Mouse (Mus musculus) CH12F3 (cell line): ENCODE data around the gene Pdha2.

Experiments
- in situ Hi-C: fragments of 300-500 bp; cut with MboI; formaldehyde crosslinking; loops from 2 replicates; pipeline ENCODE4 v1.14.3; 2020; ENCODE audit warnings: low sequenced_read_pairs

Pdha2 gene

DNA sequence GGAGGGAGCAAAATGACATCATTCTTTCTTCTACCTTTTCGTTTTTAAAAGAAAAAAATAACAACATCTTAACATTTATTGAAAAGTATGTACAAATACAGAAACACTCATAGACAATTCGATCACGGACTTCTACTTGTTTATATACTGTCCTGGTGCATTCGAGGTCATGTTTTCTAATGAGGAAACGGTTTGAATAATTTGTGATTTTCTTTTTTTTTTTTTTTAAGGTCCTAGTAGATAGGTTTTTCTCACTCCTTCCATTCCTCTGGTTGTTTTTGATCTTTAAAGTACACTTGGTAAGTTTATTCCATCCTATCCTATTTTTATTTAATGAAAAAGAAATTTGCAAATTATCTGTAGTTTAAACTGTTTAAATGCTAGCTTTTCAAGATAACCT lies at the start of gene Pdha2:
Gene Pdha2 (minus strand): TSS at position 101 of the 400 bp plus-strand sequence.
- in situ Hi-C loops: no loop called here

DNA sequence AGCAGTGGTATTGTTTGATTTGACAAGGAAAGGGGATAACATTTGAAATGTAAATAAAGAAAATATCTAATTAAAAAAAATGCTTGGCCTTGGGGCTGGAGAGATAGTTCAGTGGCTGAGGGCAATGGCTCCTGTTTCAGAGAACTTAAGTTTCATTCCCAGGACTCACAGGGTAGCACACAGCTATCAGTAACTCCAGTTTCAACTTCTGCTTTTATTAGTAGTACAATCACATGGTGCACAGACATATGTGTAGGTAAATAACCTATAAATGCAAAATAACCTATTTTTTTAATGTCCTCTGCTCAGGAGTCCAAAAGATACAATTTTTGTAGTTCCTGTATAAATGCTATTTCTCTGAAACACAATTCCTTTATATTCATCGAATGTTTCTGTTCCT lies 48.4 kb upstream of the Pdha2 start:
- in situ Hi-C loops: no loop called here

DNA sequence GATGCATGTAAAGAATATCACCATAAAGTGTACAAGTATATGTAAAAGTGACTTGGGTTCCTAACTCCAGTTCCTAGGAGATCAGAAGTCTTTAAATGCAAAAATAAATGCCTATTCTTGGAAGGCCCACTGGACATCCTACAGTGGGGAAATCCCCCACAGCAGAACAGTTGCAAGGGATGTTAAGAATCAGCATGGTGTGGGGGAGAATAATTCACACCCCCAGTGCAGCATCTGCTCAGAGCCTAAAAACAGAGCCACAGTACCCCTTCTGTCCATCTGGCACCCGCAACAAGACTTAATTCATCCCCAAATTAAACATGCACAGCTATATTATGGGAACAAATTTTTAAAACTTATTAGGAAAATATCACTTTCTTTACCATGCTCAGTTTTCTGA lies 39.3 kb upstream of the Pdha2 start:
- in situ Hi-C loops: no loop called here

DNA sequence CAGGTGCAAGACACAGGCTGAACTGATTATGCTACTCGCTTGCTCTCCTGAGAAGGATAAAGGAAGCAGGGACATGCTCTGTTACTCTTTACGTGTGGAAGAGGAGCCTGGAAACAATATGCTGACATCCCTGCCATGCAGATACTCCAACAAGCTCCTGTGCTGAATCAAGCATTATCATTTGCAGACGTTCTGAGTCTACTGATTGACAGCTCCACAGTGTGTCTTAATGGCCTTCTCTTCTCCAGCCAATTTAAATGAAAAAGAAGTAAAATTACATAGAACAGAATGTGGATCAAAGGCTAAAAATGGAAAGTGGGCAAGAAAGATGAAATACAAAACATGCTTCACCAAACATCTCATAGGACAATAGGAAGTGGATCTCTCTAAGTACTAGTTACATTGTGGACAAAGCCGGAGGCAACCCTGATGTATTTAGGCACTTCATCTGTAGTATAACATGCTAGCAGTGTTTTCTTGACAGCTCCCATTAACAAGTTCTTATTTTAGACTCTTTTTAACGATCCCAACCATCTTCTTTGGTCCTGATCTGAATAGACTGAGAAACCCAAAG lies 32.7 kb upstream of the Pdha2 start:
- in situ Hi-C loops: no loop called here

DNA sequence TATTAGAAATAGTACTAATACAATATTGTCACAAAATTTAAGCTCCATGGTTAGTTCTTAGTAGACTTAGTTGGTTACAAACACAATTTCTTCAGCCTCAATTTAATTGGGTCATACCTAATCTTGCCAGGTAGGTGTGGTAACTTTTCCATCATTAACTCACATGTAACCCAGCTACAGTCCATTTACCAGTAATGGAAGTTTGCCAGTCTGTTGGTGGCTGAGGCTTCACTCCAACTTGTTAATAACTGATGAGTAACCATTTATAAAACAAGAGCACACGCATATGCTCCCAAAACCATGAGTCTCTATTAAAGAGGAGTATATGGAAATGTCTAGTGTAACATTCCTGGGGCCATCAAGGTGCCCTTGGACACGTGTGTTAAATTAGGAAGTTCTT lies 25.9 kb upstream of the Pdha2 start:
- in situ Hi-C loops: no loop called here

DNA sequence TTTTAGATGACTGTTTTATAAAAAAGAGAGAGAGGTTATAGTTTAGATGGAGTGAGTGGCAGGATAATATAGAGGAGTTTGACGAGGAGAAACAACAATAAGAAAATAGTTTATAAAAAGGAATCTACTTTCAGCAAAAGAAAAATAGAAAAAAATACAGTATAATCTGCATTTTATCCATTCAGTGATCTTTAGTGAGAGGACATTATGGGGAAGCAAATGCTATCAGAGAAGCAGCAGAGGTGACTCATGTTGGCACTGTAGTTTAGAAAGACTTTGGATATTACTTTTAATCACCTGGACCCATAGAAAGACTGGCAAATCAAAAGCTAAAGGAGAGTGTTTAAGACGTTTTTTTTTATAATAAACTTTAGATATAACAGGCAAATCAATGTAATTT lies 17.0 kb upstream of the Pdha2 start:
- in situ Hi-C loops: no loop called here

DNA sequence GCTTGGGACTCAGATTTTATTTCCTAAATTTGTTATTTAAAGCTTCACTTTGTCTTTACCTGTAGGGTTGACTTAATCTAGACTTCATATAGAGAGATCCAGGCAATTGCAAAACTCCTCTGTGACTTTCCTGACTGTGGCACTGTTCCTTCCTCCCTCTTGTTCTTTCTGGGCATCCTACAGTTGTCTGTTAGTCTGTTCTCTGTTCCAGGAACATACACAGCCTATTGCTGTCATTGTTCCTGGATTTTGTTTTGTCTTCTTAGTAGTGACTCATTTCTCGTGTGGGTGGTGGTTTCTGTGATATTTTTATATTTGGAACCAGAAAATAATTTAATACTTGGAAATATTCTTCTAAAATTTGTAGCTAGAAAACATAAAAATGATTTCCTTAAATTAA lies 10.2 kb upstream of the Pdha2 start:
- in situ Hi-C loops: no loop called here

DNA sequence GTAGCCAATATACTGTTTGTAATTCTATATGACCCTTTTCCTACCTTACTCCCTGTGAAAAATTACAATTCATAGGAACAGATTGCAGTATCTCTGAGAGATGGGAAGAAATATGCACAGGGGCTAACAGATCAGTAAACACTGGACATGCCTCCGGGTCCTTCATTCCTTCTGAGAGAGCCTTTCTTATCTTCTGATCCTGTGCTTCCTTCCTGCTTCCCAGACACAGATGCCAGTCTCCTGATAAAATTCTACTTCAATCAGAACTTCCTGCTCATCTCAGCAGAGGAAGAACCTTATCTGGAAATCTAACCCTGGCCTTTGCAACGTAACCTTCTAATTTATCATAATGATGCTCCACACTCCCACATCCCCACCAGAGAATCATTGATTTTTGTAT lies 6.4 kb upstream of the Pdha2 start:
- in situ Hi-C loops: no loop called here

DNA sequence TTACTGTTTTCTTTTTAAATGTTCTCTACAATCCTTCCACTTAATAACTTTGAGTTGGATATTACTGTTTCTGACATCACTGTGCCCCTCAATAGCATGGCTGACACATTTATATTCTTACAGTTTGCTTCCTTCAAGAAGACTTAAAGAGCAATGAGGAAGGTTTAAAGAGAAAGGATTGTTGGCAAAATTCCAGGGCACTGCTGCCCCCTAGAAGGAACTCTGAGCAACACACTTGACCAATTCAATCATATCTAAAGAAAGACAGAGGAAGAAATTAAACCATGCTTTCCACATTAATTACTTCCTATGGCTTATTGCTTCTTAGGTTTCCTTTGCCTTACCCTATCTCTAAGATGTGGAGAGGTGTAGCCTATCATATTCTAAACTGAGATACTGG lies 4.8 kb upstream of the Pdha2 start:
- in situ Hi-C loops: no loop called here

DNA sequence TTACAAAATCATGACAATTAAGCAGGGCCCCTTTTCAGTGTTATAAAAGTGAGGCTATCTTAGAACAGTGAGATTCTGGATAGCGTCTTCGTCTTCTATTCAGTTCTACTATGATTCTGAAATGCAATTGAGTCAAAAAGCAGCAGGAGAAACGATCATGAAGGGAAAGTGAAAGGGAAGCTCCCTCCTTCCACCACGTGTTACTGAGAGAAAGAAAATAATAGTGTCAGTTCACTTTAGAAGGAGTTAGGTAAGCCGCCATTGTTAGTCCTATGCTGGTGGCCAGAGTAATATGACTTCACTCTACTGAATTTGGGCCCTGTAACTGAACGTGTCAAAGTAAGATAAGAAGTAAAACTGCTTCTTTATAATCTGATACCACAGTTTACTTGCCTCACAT lies 4.1 kb upstream of the Pdha2 start:
- in situ Hi-C loops: no loop called here

DNA sequence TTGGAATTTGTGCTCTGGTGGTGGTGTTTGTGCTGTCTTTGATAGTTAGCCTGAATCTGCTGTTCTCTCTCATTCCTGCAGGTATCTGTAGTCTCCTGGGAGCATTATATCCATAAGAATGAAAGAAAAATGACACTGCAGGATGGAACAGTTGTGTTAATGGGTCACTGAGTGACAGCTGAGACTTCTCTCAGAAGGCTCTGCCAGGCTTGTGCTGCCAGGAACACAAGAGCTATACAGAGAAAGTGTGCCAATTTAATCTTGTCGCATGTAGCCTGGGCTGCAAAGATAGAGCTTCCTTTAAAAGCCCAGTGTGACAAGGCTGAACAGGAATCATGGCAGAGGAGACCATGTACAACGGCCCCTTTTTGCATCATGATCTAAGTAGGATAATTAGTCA lies 2.6 kb upstream of the Pdha2 start:
- in situ Hi-C loops: no loop called here

DNA sequence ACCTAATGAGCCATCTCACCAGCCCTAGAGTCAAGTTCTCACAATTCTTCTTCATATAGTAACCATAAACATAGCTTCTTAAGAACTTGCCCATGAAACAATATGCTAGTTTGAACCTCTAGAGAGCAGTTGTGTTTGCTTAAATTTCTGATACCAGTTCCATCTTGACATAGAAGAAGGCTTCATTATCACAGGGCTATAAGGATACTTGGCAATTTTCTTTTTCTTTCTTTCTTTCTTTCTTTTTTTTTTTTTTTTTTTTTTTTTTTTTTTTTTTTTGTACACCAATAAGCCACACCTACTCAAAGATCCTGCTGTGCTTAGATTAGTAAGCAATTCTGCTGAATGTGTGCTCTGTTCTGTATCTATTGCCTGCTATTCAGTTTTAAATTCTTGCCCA lies 2.0 kb upstream of the Pdha2 start:
- in situ Hi-C loops: no loop called here

DNA sequence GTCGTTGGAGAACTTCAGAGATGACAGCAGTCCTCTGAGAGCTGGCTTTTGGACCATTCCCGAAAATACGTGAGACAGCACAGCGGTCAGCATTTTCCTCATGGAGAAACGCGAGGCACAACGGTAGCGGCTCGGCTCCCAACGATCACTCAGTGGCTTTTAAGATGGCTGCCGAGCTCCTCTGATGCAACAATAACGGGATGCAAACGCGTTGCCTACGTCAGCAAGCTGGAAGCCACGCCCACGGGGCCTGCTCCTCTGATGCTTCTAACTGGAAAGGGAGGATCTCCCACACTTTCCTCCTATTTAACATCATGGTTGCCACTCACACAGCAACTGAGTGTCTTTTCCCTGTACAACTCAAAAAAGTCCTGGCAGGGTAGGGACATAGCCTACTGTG lies 511 bp downstream of the Pdha2 start:
- in situ Hi-C loops: no loop called here

DNA sequence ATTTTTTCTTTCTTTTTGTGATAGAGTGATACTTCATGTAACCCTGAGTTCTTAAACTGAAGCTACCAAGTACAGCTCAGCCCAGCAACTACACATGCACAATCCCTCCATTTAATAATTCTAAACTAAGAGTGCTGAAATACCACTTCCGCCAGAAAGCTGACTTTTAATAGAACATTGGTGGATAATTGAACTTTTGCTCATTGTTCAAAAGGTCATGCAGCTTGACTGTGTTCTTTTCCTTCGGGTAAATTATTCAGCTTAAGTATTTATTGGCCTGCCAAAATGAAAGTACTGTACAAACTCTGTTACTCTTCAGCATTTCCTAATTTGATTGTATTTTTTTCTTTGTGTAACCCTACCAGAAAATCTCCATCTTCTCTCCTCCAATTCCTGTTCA lies 10.4 kb downstream of the Pdha2 start:
- in situ Hi-C loops: no loop called here

DNA sequence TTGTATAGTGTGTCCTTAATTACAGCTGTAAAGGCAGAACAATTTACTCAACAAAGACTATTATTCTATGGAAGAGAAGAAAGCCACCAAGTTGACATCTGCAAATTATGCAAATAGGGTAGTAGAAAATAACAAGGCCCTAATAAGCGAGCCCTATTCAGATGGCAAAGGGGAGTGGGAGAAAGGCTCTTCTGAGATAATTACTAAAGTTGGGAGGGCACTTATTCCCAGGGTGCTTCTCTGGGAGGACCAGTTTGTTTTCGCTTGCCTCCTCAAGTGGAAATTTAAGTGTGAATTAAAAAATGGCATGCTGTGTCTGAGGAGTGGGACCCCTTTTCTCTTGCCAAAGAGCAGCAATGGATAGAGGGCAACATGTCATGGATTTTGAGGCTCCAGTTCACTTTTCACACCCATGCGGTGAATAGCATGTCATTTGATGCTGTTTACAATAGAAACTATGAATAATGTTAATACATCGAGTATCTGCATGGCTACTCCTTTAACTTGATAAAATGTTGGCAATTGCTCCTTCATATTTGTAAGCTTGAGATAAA lies 14.8 kb downstream of the Pdha2 start:
- in situ Hi-C loops: no loop called here

DNA sequence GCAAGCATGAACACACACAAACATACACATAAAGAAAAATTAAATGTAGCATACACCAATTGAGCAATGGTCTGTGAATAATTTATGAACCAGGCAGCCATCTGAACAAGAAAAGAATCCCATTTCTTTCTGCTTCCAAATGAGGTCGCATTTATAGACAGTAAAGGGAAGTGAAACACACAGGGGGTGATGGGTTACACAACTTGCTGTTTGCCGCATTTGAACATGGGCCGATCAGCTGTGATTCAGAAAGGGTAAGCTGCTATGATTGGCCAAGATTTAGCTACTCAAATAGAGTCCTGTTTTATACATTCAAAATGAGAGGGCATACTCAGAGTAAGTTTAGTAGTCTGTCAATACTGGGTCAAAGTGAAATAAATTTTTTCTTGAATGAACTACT lies 20.5 kb downstream of the Pdha2 start:
- in situ Hi-C loops: no loop called here

DNA sequence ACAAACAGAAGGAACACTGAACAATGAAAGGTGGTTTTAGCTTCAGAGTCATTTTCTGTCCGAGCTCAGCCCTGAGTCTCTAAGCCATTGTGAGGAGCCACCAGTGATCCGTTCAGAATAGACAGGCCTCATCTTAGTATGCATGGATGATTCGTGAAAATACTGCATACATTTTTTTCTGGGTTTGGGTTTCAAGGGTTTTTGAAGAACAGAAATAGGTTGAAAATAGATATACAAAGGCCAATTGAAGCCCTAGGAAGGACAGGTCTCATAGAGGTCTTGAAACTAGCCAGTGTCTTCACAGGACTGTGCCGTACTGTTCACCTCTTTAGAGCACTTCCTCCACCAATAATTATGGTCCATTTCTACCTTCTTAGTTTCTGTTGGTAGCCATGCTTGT lies 21.7 kb downstream of the Pdha2 start:
- in situ Hi-C loops: no loop called here

DNA sequence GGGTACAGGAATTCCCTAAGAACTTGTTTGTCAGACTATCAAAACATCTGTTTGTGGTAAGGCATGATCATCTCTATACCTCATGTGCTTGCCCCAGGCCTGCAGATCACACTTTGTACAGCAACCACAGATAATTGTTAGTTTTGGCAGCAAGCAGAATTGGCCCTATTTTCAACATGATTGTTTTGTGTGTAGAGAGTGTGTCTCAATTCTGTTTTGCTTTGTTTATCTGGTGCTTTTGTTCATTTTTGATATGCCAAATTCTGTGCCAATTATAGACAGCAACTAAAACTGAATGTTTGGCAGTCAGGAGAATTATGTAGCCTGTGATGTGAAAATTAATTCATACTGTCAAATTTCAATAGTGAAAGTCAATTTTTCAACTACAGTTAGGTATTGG lies 51.2 kb downstream of the Pdha2 start:
- in situ Hi-C loops: no loop called here
